Mouse (Mus musculus): ENCODE data around the gene Jmjd1c.

Gene Jmjd1c

GRCm38 (mm10) chr10:67072600-67072999 lies 23.3 kb upstream of the Jmjd1c start:
- DNase-seq = no peak

DNA sequence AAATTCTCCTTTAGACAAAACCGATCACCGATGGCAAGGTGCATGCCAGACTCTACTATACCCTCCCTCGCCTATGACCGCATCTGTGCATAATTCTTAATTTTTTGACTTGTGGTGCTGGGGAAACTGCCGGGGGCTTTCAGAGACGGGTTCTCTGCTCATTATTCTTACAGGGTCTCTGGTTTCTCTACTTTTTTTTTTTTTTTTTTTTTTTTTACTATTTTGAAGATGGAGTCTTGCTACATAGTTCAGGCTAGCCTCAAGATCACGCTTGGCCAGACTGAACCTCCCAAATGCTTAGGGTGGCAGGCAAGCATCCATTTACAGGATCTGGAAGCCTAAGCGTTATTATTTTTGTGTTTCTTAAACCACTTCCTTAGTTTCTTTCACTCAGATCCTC lies 22.3 kb upstream of the Jmjd1c start:
- no peak for DNase-seq

DNA sequence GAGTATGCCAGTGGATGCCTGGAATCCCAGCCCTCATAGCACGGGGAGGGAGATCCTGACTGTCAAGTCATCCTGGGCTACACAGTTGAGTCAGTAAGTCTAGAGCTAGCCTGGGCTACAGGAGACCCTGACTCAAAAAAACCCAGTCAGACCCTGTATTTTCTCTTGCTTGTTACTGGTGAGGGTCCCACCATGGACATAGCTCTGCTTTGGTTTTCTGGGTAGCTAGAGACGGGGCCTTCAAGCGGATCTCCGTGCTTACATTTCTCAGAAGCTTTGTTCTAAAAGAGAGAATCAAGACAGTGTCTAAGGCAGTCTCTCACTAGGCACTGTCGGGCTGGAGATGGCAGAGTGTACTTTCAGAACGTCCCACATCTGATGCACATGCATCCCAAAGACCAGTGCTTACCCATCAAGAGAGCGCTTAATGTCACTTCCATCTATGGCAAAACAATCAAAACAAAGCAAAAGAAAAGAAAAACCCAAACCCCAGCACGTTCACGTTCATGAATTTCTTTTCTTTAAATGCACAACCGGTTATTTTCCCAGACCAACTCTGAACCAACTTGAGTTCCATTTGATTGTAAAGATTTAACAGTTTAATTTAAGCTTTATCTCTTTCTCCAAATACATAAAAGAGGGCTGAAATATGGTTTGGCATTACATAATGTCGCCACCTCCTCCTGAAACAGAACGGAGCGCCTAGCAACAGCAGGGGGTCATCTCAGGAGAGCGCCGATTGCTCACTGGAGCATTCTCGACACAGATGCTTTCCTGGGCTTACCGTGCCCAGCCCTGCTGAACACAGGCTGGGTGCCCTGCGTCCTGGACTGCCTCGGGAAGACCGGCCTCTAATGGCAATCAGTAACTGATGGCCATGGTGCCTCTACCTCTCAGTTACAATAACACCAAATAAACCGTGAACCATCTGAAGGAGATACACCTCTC lies 19.7 kb upstream of the Jmjd1c start:
- DNase-seq = peak; percentile 84 to 88

DNA sequence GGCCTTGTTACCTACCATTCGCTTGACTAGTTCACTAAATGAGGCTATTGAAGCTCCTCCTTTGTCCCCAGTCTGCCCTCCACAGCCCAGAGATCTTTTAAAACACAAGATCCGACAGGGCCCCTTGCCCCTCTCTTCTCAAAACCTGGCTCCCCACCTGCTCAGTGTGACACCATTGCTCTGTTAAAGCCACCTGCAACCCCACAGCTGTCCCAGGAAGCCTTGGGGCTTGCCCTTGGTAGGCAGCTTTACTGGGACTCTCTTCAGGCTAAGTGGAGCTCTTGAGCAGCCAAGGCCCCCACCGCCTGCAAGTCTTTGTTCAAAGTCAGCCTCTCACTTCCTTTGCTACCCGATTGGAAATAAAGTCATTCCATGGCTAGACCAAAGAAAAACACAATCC lies 16.9 kb upstream of the Jmjd1c start:
- DNase-seq = no peak

GRCm38 (mm10) chr10:67081206-67082007 lies 14.5 kb upstream of the Jmjd1c start:
- no peak for DNase-seq

GRCm38 (mm10) chr10:67082531-67082930 lies 13.4 kb upstream of the Jmjd1c start:
- no peak for DNase-seq

- peak; percentile 84 to 88 for DNase-seq
These were observed 12.3 kb upstream of the Jmjd1c start for GRCm38 (mm10) chr10:67083446-67084166.

GRCm38 (mm10) chr10:67085124-67085523 lies 10.8 kb upstream of the Jmjd1c start:
- DNase-seq = peak; percentile 82 to 83

GRCm38 (mm10) chr10:67085916-67086315 lies 10.0 kb upstream of the Jmjd1c start:
- DNase-seq = no peak

DNA sequence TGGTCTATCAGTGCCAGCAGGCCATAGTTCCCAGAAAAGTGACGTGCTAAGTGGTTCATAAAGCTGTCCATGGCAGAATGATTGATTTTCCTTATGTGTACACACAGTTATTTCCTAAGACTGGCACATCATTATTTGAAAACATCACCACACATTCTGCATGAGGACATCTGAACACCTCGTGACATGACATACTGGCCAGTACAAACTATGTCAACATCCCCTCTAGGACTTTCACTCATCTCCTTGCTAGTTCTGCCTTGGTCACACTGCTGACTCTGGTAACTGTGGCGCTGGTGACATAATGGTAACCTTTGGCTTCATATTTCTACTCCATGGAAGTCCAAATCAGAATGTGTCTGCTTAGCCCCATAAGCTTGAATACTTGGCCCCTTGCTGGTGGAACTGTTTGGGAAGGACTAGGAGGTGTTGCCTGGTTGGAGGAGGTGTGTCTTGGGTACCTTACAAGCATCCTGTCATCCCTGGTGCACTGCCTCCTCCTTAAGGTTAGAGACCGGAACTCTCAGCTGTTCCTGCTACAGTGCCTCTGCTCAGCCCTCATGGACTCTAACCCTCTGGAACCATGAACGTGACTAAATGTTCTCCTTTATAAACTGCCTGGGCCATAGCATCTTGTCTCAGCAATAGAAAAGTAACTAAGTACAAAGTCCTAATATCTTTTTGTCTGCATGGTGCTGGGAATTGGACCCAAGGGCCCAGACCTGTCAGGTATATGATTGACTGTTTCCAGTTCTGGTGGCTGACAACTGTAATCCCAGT lies 8.3 kb upstream of the Jmjd1c start:
- no peak for DNase-seq

GRCm38 (mm10) chr10:67090611-67091010 lies 5.3 kb upstream of the Jmjd1c start:
- DNase-seq = no peak

DNA sequence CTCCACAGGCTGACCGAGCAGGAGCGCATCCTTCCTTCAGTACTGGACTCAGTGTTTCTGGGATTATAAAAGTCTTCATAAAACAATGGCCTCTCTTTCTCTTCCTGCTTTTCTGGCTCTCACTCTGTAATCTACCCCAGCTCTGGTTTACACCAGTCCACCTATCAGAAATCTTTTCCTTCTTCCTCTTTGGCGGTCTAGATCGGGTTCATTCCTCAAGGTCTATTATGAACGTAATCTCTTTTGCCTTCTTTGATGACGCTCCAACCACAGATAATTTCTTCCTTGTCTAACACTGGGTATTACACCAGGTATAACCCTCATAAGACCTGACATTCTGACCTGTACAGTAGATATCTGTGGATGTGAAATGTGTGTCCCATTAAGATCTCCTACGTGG lies 1.0 kb upstream of the Jmjd1c start:
- DNase-seq = no peak

DNA sequence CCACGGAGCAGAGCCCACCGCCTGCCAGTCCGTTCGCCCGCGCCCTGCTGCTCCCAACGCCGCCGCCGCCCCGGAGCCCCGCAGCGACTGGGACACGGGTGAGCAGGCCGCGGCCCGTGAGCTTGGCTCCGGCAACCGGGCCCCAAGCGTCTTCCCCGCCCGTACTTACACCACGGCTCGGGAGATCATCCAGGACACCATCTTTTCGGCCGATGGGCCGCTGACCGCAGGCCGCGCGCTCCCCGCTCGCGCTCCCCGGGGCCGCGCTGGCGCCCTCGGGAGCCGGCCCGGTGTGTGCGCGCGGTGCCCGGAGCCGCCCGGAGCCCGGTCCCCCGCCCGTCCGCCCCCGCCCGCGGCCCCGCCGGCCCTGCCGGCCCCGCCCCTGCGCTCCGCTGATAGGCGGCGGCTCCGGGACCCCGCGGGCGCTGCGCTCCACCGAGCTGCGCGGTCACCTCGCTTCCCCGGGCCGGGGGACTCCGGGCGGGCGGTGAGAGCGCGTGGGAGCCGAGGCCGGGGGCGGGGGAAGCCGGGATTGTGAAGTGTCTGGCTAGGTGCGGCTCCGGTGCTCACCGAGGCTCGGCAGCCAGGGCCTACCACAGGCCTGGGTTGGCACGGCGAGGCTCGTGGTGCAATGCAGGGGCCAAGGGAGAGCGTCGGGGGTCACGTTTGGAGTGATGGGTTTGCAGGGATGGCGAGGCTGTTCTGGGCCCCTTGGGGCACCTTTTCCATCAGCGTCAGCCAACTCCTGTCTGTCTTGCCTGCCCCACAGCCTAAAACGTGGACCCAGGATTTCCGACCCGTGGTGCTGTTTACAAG lies 904 bp downstream of the Jmjd1c start, which contains the start of gene Reep3:
Gene Reep3, minus strand, starts transcription at position 325 of the 816 bp plus-strand sequence.
- peak; percentile 71 to 79 for DNase-seq

DNA sequence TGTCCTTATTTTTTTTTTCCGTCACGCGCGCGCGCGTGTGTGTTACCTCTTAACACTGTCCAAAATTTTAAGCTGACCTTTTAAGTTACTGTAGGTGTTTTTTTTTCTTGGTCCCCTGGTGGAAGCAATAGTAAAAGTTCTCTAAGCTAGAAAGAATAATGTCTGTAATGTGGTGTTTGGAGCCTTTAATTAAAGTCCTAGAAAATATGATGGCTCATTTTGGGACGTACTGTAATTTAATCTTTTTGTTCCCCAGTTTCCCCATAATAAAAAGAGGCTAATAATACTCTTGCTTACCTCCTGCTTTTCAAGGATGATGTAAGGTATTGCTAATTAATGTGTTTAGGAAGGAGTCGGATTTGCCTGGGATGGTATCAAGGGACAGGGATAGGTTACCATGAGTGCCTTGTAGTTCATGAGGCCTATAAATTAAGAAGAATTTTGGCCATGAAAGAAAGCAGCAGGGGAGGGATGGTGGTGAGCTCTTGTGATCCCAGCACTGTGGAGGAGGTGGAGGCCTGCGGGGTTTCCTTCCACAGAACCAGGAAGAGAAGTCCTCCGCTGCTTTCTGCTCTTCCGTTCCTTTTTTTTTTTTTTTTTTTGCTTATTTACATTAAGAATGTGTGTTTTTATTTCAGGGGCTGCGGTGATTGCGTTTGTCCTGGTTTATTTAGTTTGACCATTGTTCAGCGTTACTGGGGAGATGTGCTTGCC lies 1.7 kb downstream of the Jmjd1c start:
- no peak for DNase-seq

- DNase-seq = no peak
These were observed 2.6 kb downstream of the Jmjd1c start for GRCm38 (mm10) chr10:67098408-67099050.

DNA sequence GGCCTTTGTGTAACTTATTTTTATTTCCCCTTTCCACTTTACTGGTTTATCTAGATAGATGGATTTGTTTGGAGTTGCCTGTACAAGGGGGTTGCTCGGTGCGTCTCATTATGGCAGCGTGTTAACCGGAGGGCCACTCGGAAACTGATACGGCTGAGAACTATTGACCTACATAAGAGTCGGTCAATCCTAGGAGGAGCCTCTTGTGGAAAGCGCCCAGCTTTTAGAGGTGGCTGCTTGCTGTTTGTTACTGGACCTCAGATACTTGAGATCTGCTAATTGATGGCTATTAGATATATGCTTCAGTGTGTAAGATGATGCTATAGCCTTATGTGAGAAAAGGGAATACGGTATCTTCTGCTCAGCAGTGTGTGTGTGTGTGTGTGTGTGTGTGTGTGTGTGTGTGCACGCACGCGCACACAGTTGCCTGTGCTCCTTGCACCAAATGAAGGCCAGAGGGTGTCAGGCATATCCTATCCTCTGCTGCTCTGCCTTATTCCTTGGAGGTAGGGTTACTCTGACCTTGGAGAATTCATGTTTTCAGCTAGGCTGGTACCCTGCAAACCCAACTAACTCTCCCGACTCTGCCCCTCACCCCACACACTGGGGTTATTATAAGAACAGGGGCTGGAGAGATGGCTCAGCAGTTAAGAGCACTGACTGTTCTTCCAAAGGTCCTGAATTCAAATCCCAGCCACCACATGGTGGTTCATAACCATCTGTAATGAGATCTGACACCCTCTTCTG lies 3.4 kb downstream of the Jmjd1c start:
- peak in 1 of 2 experiments; percentile 44 for DNase-seq

DNA sequence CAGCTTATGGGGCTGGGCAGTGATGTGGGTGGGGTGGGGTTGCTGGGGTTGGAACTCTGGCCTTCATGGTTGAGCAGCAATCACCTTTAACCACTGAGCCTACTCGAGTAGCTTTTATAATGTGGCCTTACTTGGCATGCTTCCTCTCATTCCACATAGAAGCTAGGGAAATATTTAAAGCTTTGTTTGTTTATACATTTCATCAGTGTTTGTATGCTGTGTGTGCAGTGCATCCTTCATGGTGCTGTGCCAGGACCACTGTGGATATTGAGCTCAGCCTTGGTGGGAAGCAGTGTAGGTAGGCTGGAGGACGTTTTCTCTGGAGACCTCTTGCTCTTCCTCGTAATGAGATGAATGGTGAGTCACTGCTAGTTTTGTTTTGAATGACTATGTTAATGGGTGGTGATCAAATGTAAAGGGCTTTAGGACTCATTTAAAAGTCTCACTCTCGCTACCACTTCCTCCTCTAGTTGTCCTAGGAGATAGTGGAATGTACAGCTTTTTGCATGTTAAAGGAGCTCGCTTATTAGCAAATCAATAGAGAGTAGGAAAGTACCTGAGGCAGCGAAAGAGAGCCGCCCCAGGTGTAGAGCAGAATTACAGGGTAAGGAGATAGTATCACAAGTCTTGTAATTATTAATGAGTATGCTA lies 4.2 kb downstream of the Jmjd1c start:
- peak in 1 of 2 experiments; percentile 45 for DNase-seq

DNA sequence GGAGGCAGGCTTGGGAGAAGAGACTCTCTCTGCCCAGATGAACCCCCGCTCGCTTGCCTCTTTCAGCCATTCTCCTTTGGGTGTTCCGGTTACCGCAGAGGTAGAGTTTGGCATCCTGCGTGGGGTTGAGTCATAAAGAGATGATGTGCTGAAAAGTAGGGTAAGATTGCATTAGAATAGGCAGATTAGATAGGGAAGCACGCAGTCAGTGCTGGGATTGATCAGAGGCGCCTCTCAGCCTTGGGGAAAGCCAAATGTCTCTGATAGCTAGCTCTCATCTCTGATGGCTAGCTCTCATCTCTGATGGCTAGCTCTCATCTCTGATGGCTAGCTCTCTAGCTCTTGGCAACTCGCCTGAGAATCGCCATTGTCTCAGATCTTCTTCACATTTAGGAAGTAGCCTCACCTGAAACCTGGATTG lies 4.9 kb downstream of the Jmjd1c start:
- peak; percentile 50 to 61 for DNase-seq

DNA sequence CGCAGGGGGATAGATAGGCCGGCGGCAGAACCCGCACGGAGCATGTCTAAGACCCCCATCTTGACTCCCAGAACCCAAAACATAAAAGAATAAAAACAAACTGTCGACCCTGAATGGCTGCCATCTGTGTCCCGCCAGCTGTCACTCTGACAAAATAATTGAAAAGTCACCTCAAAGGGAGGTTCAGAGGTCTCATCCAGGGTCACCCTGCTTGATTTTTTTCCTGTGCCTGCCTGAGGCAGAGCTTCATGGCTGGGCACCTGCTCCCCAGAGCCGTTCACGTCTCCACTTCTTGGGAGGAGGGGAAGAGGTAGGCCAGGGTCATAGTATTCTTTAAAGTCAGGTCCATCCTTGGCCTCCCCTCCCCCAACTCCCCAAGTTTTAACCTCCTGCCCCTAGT lies 8.6 kb downstream of the Jmjd1c start:
- no peak for DNase-seq

Measured in cerebellum, postnatal 36 days (tissue).